Mouse (Mus musculus) embryo, embryonic 10.5 days (tissue): ENCODE measurements around the gene Olfr420.

ENCODE experiments used
- DNase-seq: peaks from one replicate; pipeline ENCODE4 v3.0.0-alpha.2; 2015; ENCODE audit warnings: low spot score

The Olfr420 gene

DNA sequence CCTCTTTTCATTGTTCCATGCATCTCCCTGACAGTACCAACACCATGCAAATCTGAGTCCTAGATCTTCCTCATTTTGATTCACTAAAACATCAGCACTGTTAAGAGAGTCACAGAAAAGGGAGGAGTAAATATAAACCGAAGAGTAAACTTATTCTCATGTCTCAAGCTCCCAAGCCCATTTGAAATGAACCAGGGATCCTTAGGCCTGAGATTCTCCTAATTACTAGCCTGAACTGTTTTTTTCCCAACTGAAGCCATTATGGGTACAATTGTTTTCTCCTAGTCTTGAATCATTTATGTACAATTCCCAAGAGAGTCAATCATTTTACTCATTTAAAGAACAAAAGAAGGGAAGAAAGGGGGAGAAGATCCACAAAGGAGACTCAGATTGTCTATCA lies at the start of gene Olfr420:
Gene Olfr420 (plus strand): TSS at position 301 of the 400 bp plus-strand sequence.
- DNase-seq = no peak

- no peak for DNase-seq
Measured at GRCm38 (mm10) chr1:174121062-174121461, 34.4 kb upstream of the Olfr420 start, which contains the start of gene Olfr231. Gene Olfr231, minus strand, starts transcription at chr1:174121162.

DNA sequence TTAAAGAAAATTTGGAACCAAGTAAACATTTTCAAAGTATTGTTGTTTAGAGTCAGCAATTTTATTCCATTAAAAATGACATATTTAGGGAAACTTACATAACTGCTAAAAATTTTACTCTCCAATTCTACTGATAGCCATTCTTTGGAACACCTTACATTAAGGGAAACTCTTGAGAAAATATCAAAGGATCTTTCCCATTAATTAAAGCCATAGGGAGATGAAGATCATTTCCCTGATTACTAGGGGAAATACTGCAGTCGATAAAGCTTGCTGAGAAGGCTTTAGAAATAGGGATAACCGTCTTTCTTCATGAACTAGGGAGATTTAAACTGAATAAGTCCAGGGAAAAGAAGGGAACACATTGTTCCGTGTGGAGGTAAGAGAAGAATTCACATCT lies 24.2 kb upstream of the Olfr420 start, which contains the start of gene Olfr424:
Gene Olfr424 (plus strand): TSS at position 301 of the 400 bp plus-strand sequence.
- DNase-seq = no peak

DNA sequence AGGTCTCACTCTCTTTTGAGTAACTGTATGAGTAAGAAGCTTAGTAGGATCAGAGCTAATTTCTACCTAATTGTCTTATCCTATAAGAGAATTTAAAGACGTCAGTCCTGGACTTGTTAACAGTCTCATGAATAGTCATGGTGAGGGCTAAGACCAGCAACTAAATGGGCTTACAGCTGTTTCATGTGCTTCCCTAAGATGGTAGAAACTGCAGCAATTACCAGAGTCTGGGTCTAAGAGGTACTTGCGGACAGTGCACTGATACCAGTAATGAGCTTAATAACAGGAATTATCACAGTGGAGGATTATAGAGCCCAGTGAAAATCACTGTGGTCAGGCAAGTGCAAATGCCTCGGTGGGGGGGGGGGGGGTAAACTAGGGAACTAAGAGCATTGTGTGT lies 23.4 kb upstream of the Olfr420 start:
- no peak for DNase-seq

GRCm38 (mm10) chr1:174141384-174141783 lies 14.0 kb upstream of the Olfr420 start:
- no peak for DNase-seq

GRCm38 (mm10) chr1:174146696-174147095 lies 8.7 kb upstream of the Olfr420 start:
- DNase-seq = no peak

DNA sequence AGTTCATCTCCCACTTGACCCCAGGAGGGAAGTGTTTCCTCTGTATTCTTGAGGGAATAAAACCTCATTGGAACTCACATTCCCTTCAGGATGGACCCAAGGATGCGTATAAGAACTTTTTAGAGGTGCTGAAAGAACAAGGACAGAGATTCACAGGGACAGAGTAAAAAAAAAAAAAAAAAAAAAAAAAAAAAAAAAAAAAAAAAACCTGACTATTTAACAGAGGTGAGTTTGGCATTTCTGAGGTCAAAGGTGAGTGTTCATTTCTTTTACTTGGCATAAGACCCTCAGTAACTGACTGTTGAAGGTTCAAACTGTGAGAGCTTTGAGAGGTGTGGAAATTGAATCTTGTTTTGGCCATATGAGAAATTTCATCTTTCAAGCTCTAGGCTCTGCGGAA lies 6.1 kb upstream of the Olfr420 start:
- no peak for DNase-seq

GRCm38 (mm10) chr1:174157622-174158021 lies 2.2 kb downstream of the Olfr420 start:
- DNase-seq = no peak

DNA sequence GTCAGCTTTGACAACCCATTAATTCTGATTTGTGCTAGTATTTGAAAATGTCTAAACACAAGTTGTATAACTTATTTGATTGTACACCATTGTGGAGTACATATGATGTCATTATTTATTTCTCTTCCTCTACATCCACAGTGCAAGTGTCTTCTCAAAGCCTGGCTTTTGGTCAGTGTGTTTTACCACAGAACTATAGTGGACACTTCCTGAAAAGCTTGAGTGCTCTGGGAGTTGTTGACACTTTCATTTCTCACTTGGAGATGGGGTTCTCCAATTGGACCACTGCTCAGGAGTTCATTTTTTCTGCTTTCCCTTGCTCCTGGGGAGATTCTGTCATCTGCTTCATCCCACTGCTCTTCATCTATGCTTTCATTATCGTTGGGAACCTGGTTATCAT lies 3.1 kb downstream of the Olfr420 start:
- no peak for DNase-seq

- no peak for DNase-seq
Measured at GRCm38 (mm10) chr1:174159095-174159494, 3.7 kb downstream of the Olfr420 start.

GRCm38 (mm10) chr1:174169024-174169423 lies 13.6 kb downstream of the Olfr420 start:
- DNase-seq = no peak

GRCm38 (mm10) chr1:174170706-174171501 lies 15.5 kb downstream of the Olfr420 start:
- no peak for DNase-seq

DNA sequence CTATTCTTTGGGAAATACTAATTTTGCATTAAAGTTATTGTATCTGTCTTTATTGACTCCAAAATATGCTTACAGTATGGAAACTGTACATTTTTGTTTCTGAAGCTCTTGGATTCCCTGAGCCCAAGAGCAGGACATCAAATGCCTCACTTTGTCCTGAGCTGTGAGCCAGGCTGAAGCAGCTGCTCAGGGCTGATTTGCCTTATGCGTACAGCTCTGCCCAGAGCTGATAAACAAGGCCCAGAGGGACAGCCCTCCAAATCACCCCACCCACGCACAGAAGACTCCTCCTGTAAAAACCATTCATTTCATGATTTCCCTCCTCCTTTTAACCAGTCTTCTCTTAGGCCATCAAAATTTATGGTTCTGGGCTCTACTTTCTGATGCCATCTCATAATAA lies 16.1 kb downstream of the Olfr420 start:
- peak; percentile 14 for DNase-seq

- DNase-seq = peak; percentile 46
Measured at GRCm38 (mm10) chr1:174172605-174173004, 17.2 kb downstream of the Olfr420 start, which contains the start of gene Spta1. Gene Spta1, plus strand, starts transcription at chr1:174172776.

DNA sequence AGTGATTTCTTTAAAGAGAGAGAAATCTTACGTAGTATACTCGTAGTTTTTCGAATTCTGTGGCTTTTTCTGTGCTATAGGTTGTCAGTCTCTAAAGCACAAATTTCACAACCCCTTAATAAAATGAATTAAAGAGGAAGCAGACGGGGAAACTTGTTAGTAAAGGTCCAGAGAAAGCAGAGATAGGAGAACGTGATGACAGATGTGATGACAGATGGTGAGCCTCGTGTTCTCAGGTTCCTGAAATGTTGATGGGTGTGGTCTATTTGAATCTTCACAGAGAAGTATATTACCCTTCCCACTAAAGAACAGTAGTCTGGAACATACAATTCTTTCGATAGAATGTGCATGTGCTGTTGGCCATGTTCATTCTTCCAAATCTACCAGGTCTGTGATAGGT lies 49.3 kb downstream of the Olfr420 start:
- no peak for DNase-seq
